Mouse (Mus musculus) gastrocnemius, adult 18-20 months (tissue): ENCODE measurements around the gene 9430097D07Rik. TPM values are rescaled to one million over a fixed set of nuclear protein-coding genes. Genes with fewer than 3 reads are reported as not detected.

Experiments used
- DNase-seq: peaks from one replicate; pipeline ENCODE4 v3.0.0; 2021; ENCODE audit warnings: low spot score
- total RNA-seq, 2 experiments: library from RNA; stranded (reverse); gene quantifications; 2 replicates each; pipeline ENCODE4 v1.2.3; 2021

Gene 9430097D07Rik
- total RNA-seq, 2 experiments from 2014 or later = not detected

GRCm38 (mm10) chr2:32566536-32567063, 8.9 kb downstream of the 9430097D07Rik start:
- DNase-seq = peak; percentile 81

- DNase-seq = no peak
Observed at GRCm38 (mm10) chr2:32559570-32559969, 15.9 kb downstream of the 9430097D07Rik start.

- DNase-seq = no peak
Observed at GRCm38 (mm10) chr2:32556019-32556418, 19.5 kb downstream of the 9430097D07Rik start.

- no peak for DNase-seq
Observed at GRCm38 (mm10) chr2:32555484-32555883, 20.0 kb downstream of the 9430097D07Rik start.

GRCm38 (mm10) chr2:32553592-32554148, 21.8 kb downstream of the 9430097D07Rik start:
- no peak for DNase-seq

GRCm38 (mm10) chr2:32551236-32551635, 24.2 kb downstream of the 9430097D07Rik start:
- DNase-seq = no peak

GRCm38 (mm10) chr2:32549764-32550163, 25.7 kb downstream of the 9430097D07Rik start:
- DNase-seq = peak; percentile 88

DNA sequence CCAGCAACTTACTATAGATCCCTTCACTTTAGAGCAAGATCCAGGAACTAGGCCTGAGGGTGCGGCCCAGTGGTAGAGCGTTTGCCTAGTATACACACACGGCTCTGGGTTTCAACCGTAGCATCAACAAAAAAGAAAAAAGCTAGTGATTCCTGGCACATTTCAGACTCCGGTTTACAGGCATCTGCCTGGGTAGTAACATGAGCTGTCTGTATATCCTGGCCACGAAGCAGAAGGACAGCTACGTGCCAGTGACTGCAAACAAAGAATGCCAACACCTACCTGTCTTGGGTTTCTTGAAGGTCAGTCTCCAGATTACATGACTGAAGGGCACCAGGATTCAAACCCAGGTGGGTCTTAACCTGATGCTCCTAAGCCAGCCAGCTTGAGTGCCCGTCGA, 26.3 kb downstream of the 9430097D07Rik start:
- no peak for DNase-seq

GRCm38 (mm10) chr2:32547964-32548739, 27.3 kb downstream of the 9430097D07Rik start:
- DNase-seq = peak; percentile 72

GRCm38 (mm10) chr2:32547380-32547779, 28.1 kb downstream of the 9430097D07Rik start:
- no peak for DNase-seq

DNA sequence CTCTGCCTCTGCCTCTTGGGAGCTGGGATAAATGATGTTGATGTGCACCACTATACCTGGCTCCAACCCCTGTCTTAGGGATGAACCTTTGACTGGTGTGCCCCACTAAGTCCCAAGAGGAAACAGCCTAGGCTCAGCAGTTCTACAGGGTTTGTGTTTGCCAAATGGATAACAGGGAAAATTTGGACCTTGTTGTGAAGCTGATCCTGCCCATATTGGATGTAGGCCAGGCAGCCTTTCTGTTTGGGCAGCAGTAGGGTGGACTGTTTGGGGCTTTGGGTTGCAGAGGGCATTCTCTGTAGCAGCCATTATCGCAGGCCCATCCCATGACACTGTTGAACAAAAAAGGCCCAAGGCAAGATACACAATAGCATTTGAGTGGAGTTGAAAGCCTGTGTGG, 28.5 kb downstream of the 9430097D07Rik start:
- DNase-seq = no peak

DNA sequence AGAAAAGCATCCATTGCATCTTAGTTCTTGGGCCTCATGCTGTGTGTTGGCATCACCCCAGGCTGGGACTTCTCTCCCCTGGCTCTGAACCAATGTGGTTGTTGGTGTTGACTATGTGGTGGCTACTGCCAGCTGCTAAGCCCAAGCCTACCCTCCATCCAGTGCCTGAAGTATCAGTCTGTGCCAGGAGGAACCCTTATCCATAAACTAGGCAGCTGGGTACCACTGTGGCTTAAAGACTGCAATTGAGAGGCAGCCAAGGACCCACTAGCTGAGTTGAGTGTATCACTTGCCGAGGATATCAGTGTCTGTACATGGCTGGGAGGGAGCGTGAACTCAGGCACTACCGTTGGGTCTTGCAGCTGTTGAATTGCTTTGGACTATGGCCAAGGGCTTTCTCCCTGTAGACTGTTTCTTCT, 32.4 kb downstream of the 9430097D07Rik start:
- DNase-seq = no peak

DNA sequence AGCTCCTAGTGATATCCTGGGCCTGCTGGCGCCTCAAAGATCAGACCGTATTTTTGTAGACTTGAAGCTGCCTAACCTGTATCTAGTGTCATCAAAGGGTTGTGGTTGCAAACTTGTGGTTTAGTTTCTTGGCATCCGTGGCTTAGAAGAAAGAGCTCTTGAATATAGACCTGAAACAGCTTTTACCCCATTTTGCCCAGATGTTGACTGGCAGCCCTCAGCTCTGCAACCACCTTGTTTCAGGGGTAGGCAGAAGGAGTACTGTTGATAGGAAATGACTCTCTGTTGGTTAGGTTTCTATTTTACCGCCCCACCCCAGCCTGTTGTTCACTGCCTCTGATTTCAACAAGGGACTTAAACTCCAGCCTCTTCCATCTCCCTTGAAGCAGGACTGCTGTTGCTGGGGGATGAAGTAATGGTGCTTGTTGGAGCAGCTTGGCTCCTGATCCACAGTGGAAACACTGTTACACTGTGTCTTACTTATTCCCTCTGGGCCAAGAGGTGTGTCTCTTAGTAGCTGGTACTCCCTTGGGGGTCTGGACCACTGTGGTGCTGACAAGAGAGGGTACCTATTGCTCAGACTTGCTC, 33.4 kb downstream of the 9430097D07Rik start:
- no peak for DNase-seq

DNA sequence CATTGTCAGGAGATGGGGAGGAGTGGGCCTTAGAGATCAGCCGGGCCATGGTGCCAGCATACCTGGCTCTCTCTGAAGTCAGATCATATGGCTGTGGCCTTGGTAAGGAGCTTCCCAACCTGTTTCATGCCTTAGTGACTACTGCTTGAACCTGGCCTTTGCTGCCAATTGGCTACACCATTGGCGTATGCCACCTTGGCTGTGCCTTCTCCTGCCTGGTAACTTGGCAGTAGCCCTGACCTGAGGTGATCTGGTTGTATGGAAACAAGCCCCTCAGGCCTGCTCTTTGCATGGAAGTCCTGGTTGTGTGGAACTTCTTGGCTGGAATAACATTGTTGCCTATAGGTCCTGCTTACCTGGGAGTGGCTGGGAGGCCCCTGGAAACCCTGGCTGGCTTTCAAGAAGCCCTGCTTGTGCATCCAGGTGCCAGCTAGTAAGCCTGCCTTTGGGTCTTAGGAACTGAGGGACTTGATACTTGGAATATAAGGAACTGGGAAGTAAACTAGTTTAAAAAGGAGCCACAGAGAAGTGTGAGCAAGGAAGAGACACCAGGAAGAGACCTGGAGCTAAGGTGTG, 34.1 kb downstream of the 9430097D07Rik start:
- no peak for DNase-seq

- DNase-seq = no peak
Observed at GRCm38 (mm10) chr2:32539452-32539981, 36.0 kb downstream of the 9430097D07Rik start.

DNA sequence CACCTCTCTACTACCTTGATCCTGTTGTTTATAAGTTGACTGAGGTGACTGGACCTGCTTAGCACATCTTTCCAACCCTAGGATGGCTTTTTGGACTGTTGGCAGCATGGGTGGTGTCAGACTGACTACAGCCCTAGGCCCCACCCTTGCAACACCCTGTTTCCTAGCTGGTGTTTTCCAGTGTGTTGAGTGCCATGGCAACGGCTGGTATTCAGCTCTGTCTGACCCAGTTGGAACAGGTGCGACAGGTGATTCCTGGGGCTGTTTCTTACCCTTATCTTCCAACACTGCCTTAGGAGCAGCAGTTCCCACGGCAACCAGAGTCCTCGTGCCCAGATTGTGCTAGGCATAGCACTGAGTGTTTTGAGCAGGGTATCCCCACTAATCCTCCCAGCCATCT, 37.0 kb downstream of the 9430097D07Rik start:
- no peak for DNase-seq

DNA sequence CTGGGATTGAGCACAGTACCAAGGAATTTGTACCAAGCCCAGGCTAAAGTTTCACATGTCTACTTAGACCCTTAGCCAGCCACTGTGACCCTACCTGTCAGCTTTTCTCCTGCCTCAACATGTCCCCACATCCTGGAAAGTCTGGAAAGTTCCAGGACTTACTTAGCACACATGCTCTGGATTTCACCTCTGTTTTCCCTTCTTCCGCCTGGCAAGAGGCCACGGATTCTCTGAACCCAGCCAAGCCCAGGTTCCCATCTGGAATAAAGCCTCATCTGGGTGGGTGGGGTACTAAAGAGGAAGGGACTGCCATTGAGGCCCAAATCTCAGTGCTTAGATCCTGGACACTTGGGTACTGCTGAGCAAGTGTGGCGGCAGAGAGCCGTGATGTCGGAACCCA, 37.5 kb downstream of the 9430097D07Rik start:
- DNase-seq = no peak

- no peak for DNase-seq
Observed at GRCm38 (mm10) chr2:32537360-32537905, 38.1 kb downstream of the 9430097D07Rik start.

GRCm38 (mm10) chr2:32536634-32537359, 38.7 kb downstream of the 9430097D07Rik start:
- peak; percentile 43 for DNase-seq

GRCm38 (mm10) chr2:32536086-32536633, 39.3 kb downstream of the 9430097D07Rik start:
- DNase-seq = no peak
